Mouse (Mus musculus) ovary, adult 18-20 months (tissue): ENCODE measurements around the gene Nova2.

ENCODE experiments used
- DNase-seq: peaks from one replicate; pipeline ENCODE4 v3.0.0; 2022; ENCODE audit warnings: low spot score, mixed read lengths

Gene Nova2

GRCm38 (mm10) chr7:18925162-18925938 is at the start of gene Nova2:
Nova2 (plus strand) TSS chr7:18925888.
- peak; percentile 63 for DNase-seq

GRCm38 (mm10) chr7:18878691-18879090 is 47.0 kb upstream of the Nova2 start:
- no peak for DNase-seq

- DNase-seq = no peak
Observed at GRCm38 (mm10) chr7:18883991-18884744, 41.5 kb upstream of the Nova2 start.

GRCm38 (mm10) chr7:18884745-18885422 is 40.8 kb upstream of the Nova2 start:
- DNase-seq = no peak

GRCm38 (mm10) chr7:18886963-18887362 is 38.7 kb upstream of the Nova2 start:
- DNase-seq = no peak

- no peak for DNase-seq
Observed at GRCm38 (mm10) chr7:18890848-18891247, 34.8 kb upstream of the Nova2 start.

- peak; percentile 63 for DNase-seq
Observed at GRCm38 (mm10) chr7:18891872-18892599, 33.7 kb upstream of the Nova2 start.

- no peak for DNase-seq
Observed at GRCm38 (mm10) chr7:18893009-18893408, 32.7 kb upstream of the Nova2 start.

- peak; percentile 37 for DNase-seq
Observed at GRCm38 (mm10) chr7:18893651-18894430, 31.8 kb upstream of the Nova2 start.

- no peak for DNase-seq
Observed at GRCm38 (mm10) chr7:18896536-18896935, 29.2 kb upstream of the Nova2 start.

GRCm38 (mm10) chr7:18900513-18900912 is 25.2 kb upstream of the Nova2 start:
- no peak for DNase-seq

GRCm38 (mm10) chr7:18902486-18902885 is 23.2 kb upstream of the Nova2 start:
- DNase-seq = no peak

- no peak for DNase-seq
Observed at GRCm38 (mm10) chr7:18904971-18905370, 20.7 kb upstream of the Nova2 start.

- no peak for DNase-seq
Observed at GRCm38 (mm10) chr7:18909797-18910196, 15.9 kb upstream of the Nova2 start.

- peak; percentile 95 for DNase-seq
Observed at GRCm38 (mm10) chr7:18910241-18910831, 15.4 kb upstream of the Nova2 start, which contains the start of gene Ccdc61. Ccdc61 (minus strand) TSS chr7:18910415.

- no peak for DNase-seq
Observed at GRCm38 (mm10) chr7:18916254-18916653, 9.4 kb upstream of the Nova2 start.

- DNase-seq = no peak
Observed at GRCm38 (mm10) chr7:18917931-18918330, 7.8 kb upstream of the Nova2 start.

GRCm38 (mm10) chr7:18921069-18921468 is 4.6 kb upstream of the Nova2 start:
- DNase-seq = peak; percentile 24

- no peak for DNase-seq
Observed at GRCm38 (mm10) chr7:18922807-18923206, 2.9 kb upstream of the Nova2 start.

GRCm38 (mm10) chr7:18923267-18923666 is 2.4 kb upstream of the Nova2 start:
- DNase-seq = no peak

GRCm38 (mm10) chr7:18923711-18924191 is 1.9 kb upstream of the Nova2 start:
- DNase-seq = no peak
